Comparison of ENCODE assay signal across 17 mouse cellular contexts in the genomic region with DNA sequence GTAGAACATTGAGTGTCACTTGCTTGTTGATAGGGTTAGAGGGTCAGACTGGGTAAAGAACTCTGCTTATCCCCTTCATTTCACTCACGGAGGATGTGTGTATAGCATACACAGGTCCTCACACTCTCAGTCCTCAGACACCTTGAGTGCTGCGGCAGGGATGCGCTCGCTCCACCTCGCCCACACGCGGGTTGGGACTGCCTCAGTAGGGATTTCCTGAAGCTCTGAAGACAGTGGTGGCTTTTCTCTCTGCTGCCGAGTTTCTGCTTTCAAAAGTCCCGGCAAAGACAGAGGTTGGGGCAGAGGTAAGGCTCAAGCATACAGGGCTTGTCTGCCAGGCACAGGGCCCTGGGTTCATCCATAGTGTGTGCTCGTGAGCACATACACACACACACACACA.
"Had no signal": no experiment of that assay in that cellular context is flagged by ENCODE, and none has a peak within 500 bp of the region (broad histone marks: within the 10 kb centered on the region; RNA-seq: fewer than 3 reads in every experiment).

No protein-coding gene starts in this region.

- H3K4me3 ChIP-seq: intestine, embryonic 15.5 days; kidney, embryonic 15.5 days; left cerebral cortex, adult 2 months; liver, embryonic 13.5 days; megakaryocyte, embryonic 14.5 days; midbrain, embryonic 10.5 days; midbrain, embryonic 13.5 days; myocyte; neural tube, embryonic 13.5 days had no signal

- H3K27me3 ChIP-seq: intestine, embryonic 15.5 days; kidney, embryonic 15.5 days; liver, embryonic 13.5 days; midbrain, embryonic 13.5 days; neural tube, embryonic 13.5 days had no signal

- H3K4me1 ChIP-seq: intestine, embryonic 15.5 days; midbrain, embryonic 13.5 days; neural tube, embryonic 13.5 days had no signal

- H3K27ac ChIP-seq: intestine, embryonic 15.5 days; kidney, embryonic 15.5 days; left cerebral cortex, adult 2 months; liver, embryonic 13.5 days; midbrain, embryonic 10.5 days; midbrain, embryonic 13.5 days; neural tube, embryonic 13.5 days had no signal

- H3K9ac ChIP-seq: intestine, embryonic 15.5 days; kidney, embryonic 15.5 days; liver, embryonic 13.5 days; midbrain, embryonic 13.5 days; neural tube, embryonic 13.5 days had no signal

- H3K9me3 ChIP-seq: intestine, embryonic 15.5 days; kidney, embryonic 15.5 days; liver, embryonic 13.5 days; midbrain, embryonic 10.5 days; midbrain, embryonic 13.5 days; neural tube, embryonic 13.5 days had no signal

- ATAC-seq: intestine, embryonic 15.5 days; lung, postnatal 0 days; midbrain, embryonic 13.5 days; midbrain, embryonic 16.5 days had no signal

- DNase-seq: kidney, adult 11 months; kidney, adult 8-10 months; kidney, postnatal 10 days; kidney, postnatal 4 days; liver, embryonic 13.5 days; lung, adult 2 months; lung, postnatal 36 days had no signal

- H3K4me2 ChIP-seq: intestine, embryonic 15.5 days; kidney, embryonic 15.5 days; liver, embryonic 13.5 days; midbrain, embryonic 13.5 days; neural tube, embryonic 13.5 days had no signal
